Mouse (Mus musculus): ENCODE measurements at regions not wholly inside any gene's neighbourhood (a gene's known extent, or its start where the extent isn't known, plus 50 kb on each side); places are given as distances from the start of the nearest gene placed in this dataset.

DNA sequence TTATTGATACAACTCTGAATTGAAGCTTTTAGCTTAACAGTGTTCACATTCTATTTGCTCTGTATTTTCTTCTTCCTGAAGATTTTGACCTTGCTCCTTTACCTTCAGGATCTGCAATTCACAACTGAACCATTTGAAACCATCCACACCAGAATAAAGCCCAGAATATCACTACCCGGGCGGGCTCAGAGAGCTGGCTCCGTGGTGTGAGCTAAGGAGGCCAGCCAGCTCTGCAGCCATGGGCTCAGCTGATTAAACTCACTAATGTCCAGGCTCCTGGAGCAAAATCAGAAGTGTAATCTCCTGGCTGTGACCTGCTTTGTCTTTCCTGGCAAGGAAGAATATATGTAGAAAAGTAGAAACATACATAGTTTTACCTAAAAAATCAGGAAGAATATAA, 309.9 kb downstream of the Gm10295 start:
- TF ChIP-seq POLR2A (IDR thresholded peaks at IDR 0.05; ENCODE audit: extremely low read depth, insufficient read depth, low read length) (no peak), CTCF (IDR thresholded peaks at IDR 0.05; ENCODE audit: low read depth, low read length) (no peak)
